Mouse (Mus musculus) forebrain, postnatal 0 days (tissue): ENCODE data around the gene Slbp. TPM values are rescaled to one million over a fixed set of nuclear protein-coding genes. Genes with fewer than 3 reads are reported as not detected.
A peak's percentile ranks its signal among the peaks of the same experiment; 100 is the strongest.

Source experiments
- ATAC-seq: fragments of 200-750 bp; cut with Nextera tagmentation; 2 replicates; pipeline ENCODE4 v1.8.0; 2017; ENCODE audit warnings: mild to moderate bottlenecking, moderate library complexity
- DNase-seq: peaks from one replicate; pipeline ENCODE4 v3.0.0-alpha.2; 2015
- H3K27ac ChIP-seq: fragments of 300-500 bp; sonication (generic); 2 replicates; pipeline ENCODE4 v1.5.1; 2014; ENCODE audit warnings: low read depth, mild to moderate bottlenecking, antibody characterized with exemption, low read length, moderate library complexity, mixed read lengths
- H3K27me3 ChIP-seq: fragments of 300-500 bp; sonication (generic); 2 replicates; pipeline ENCODE4 v1.6.1; 2014; ENCODE audit warnings: mild to moderate bottlenecking, low read length, mixed read lengths; ENCODE audit not compliant: insufficient read depth
- H3K36me3 ChIP-seq: fragments of 300-500 bp; sonication (generic); 2 replicates; pipeline ENCODE4 v1.6.1; 2014; ENCODE audit warnings: mild to moderate bottlenecking, moderate library complexity; ENCODE audit not compliant: insufficient read depth
- H3K4me1 ChIP-seq: fragments of 300-500 bp; sonication (generic); 2 replicates; pipeline ENCODE4 v1.6.1; 2014; ENCODE audit warnings: antibody characterized with exemption; ENCODE audit not compliant: insufficient read depth
- H3K4me2 ChIP-seq: fragments of 300-500 bp; sonication (generic); 2 replicates; pipeline ENCODE4 v1.6.1; 2014; ENCODE audit warnings: low read depth, mild to moderate bottlenecking, moderate library complexity
- H3K4me3 ChIP-seq: fragments of 300-500 bp; sonication (generic); 2 replicates; pipeline ENCODE4 v1.5.1; 2014; ENCODE audit warnings: low read depth, low read length, mixed read lengths
- H3K9ac ChIP-seq: fragments of 300-500 bp; sonication (generic); 2 replicates; pipeline ENCODE4 v1.6.1; 2014; ENCODE audit warnings: mild to moderate bottlenecking
- H3K9me3 ChIP-seq: fragments of 300-500 bp; sonication (generic); 2 replicates; pipeline ENCODE4 v1.6.1; 2016; ENCODE audit warnings: low read length
- CTCF ChIP-seq: sonication (generic); IDR thresholded peaks from 2 replicates; pipeline ENCODE4 v1.5.1; 2016; ENCODE audit warnings: antibody characterized with exemption, control low read depth, low read depth
- WGBS: fragments of 180-500 bp; shearing (Covaris S2); extraction: QIAGEN DNeasy Blood & Tissue Kit; methylation state at CpG from one replicate; pipeline ENCODE4 v1.1.7; 2014; 5-methylcytosine and 5-hydroxymethylcytosine counted together
- polyA plus RNA-seq: library from polyadenylated mRNA; unstranded; fragments of >200 nt; fragmentation: Nextera tagmentation; extraction: Ambion mirVana; gene quantifications from 2 replicates; pipeline ENCODE4 v1.2.1, GENCODE M21; 2015
- total RNA-seq: library from RNA; depleted of rRNA; stranded (reverse); fragments of >200 nt; gene quantifications from 2 replicates; pipeline ENCODE4 v1.2.3, GENCODE M21; 2014

Slbp gene
- total and polyA plus RNA-seq, 2 experiments from 2014 or later: 88.7 to 94.4 TPM

GRCm38 (mm10) chr5:33651541-33651920, 843 bp downstream of the Slbp start:
- no peak for DNase-seq
- H3K27me3 ChIP-seq: no peaks in the 10 kb centered on the region
- peak; percentile 7 for ATAC-seq
- under 1% methylated on average over 11 of the region's 11 CpGs for WGBS
- peaks cover 15% of the 10 kb centered on the region for H3K36me3 ChIP-seq
- H3K4me2 ChIP-seq: peak overlapping the region; percentile 62
- peak overlapping the region; percentile 76 for H3K9ac ChIP-seq
- peak overlapping the region; percentile 95 for H3K27ac ChIP-seq
- peak overlapping the region; percentile 81 for H3K4me3 ChIP-seq
- 0 out of 2 replicates have a peak, but pooled peaks have one; percentile 24 for TF ChIP-seq CTCF
- 0 out of 2 replicates have a peak, but pooled peaks cover 3% of the 10 kb centered on the region for H3K4me1 ChIP-seq
- H3K9me3 ChIP-seq: no peaks in the 10 kb centered on the region

- Histone ChIP-seq H3K27me3 (no peaks in the 10 kb centered on the region), H3K4me1 (0 out of 2 replicates have a peak, but pooled peaks cover 3% of the 10 kb centered on the region), H3K36me3 (peaks cover 18% of the 10 kb centered on the region), H3K27ac (peak overlapping the region; percentile 95), H3K4me2 (peak overlapping the region; percentile 62), H3K9ac (peak overlapping the region; percentile 76), H3K4me3 (peak overlapping the region; percentile 81), H3K9me3 (no peaks in the 10 kb centered on the region)
- no peak for ATAC-seq
- no peak for DNase-seq
- no peak for TF ChIP-seq CTCF
- 19% methylated on average over 2 of the region's 2 CpGs for WGBS
Observed at GRCm38 (mm10) chr5:33651017-33651416, 1.4 kb downstream of the Slbp start.

- WGBS: 35% methylated on average over 3 of the region's 3 CpGs
- DNase-seq: peak; percentile 65
- Histone ChIP-seq H3K4me2 (no peak overlapping the region), H3K4me3 (no peak overlapping the region), H3K27me3 (no peaks in the 10 kb centered on the region), H3K27ac (no peak overlapping the region), H3K36me3 (peaks cover 48% of the 10 kb centered on the region), H3K9ac (no peak overlapping the region), H3K9me3 (no peaks in the 10 kb centered on the region), H3K4me1 (no peaks in the 10 kb centered on the region)
- peak; percentile 75 for TF ChIP-seq CTCF
- no peak for ATAC-seq
Observed at GRCm38 (mm10) chr5:33640652-33641051, 11.7 kb downstream of the Slbp start.

- DNase-seq (no peak), ATAC-seq (no peak)
- Histone ChIP-seq H3K4me1 (no peaks in the 10 kb centered on the region), H3K9me3 (no peaks in the 10 kb centered on the region), H3K27ac (no peak overlapping the region), H3K9ac (no peak overlapping the region), H3K27me3 (no peaks in the 10 kb centered on the region), H3K36me3 (peaks cover 36% of the 10 kb centered on the region), H3K4me3 (no peak overlapping the region), H3K4me2 (no peak overlapping the region)
- 71% methylated on average over 4 of the region's 4 CpGs for WGBS
- no peak for TF ChIP-seq CTCF
Observed at GRCm38 (mm10) chr5:33638826-33639225, 13.5 kb downstream of the Slbp start.

GRCm38 (mm10) chr5:33637606-33638350, 14.6 kb downstream of the Slbp start:
- peaks cover 27% of the 10 kb centered on the region for H3K36me3 ChIP-seq
- H3K4me1 ChIP-seq: no peaks in the 10 kb centered on the region
- DNase-seq (no peak), ATAC-seq (no peak)
- H3K27me3 ChIP-seq: no peaks in the 10 kb centered on the region
- H3K27ac ChIP-seq: no peak overlapping the region
- 75% methylated on average over 3 of the region's 3 CpGs for WGBS
- H3K9me3 ChIP-seq: no peaks in the 10 kb centered on the region
- TF ChIP-seq CTCF: no peak
- H3K4me3 ChIP-seq: no peak overlapping the region
- H3K4me2 ChIP-seq: no peak overlapping the region
- no peak overlapping the region for H3K9ac ChIP-seq

- TF ChIP-seq CTCF: no peak
- ATAC-seq (no peak), DNase-seq (no peak)
- Histone ChIP-seq H3K36me3 (peaks cover 12% of the 10 kb centered on the region; the same call in 1 of the 2 replicates), H3K9ac (no peak overlapping the region), H3K4me2 (no peak overlapping the region), H3K4me3 (no peak overlapping the region), H3K27me3 (no peaks in the 10 kb centered on the region), H3K4me1 (no peaks in the 10 kb centered on the region; the same call in 1 of the 2 replicates), H3K27ac (no peak overlapping the region), H3K9me3 (no peaks in the 10 kb centered on the region)
- WGBS: 88% methylated on average over 3 of the region's 3 CpGs
Observed at GRCm38 (mm10) chr5:33635361-33635760, 17.0 kb downstream of the Slbp start.

- no peak for TF ChIP-seq CTCF
- WGBS: 91% methylated on average over 1 of the region's 1 CpGs
- Histone ChIP-seq H3K4me2 (no peak overlapping the region), H3K36me3 (no peaks in the 10 kb centered on the region), H3K27me3 (no peaks in the 10 kb centered on the region), H3K4me3 (no peak overlapping the region), H3K9ac (no peak overlapping the region), H3K4me1 (no peaks in the 10 kb centered on the region; the same call in 1 of the 2 replicates), H3K27ac (no peak overlapping the region), H3K9me3 (no peaks in the 10 kb centered on the region)
- no peak for ATAC-seq
- no peak for DNase-seq
Observed at GRCm38 (mm10) chr5:33632526-33632925, 19.8 kb downstream of the Slbp start.
